Mouse (Mus musculus): ENCODE measurements around the gene Olfr159.

- no peak for TF ChIP-seq CTCF (IDR thresholded peaks at IDR 0.05; ENCODE audit: control insufficient read depth, insufficient read depth, low read length)
- no peak for TF ChIP-seq POLR2A (IDR thresholded peaks at IDR 0.05; ENCODE audit: borderline replicate concordance, control insufficient read depth, low read depth, low read length)
Measured at GRCm38 (mm10) chr4:43761336-43761735, 9.5 kb downstream of the Olfr159 start.

Data from bone marrow, adult 2 months (tissue).